Mouse (Mus musculus) limb, embryonic 14.5 days (tissue): ENCODE data around the gene Slc25a21. TPM values are rescaled to one million over a fixed set of nuclear protein-coding genes. Genes with fewer than 3 reads are reported as not detected.

ENCODE experiments used
- ATAC-seq: fragments of 200-750 bp; cut with Nextera tagmentation; 2 replicates; pipeline ENCODE4 v1.8.0; 2017; ENCODE audit warnings: low read depth, moderate number of reproducible peaks, moderate TSS enrichment; ENCODE audit not compliant: low FRiP score
- DNase-seq: peaks from one replicate; pipeline ENCODE4 v3.0.0-alpha.2; 2015; ENCODE audit warnings: low spot score
- H3K27ac ChIP-seq: fragments of 300-500 bp; sonication (generic); replicated peaks from 2 replicates; pipeline ENCODE4 v1.5.1; 2014; ENCODE audit warnings: low read depth, mild to moderate bottlenecking, low read length, moderate library complexity, mixed read lengths
- H3K27me3 ChIP-seq: fragments of 300-500 bp; sonication (generic); 2 replicates; pipeline ENCODE4 v1.6.1; 2014; ENCODE audit warnings: low read length, mixed read lengths; ENCODE audit not compliant: control insufficient read depth, insufficient read depth
- H3K36me3 ChIP-seq: fragments of 300-500 bp; sonication (generic); 2 replicates; pipeline ENCODE4 v1.6.1; 2014; ENCODE audit warnings: mild to moderate bottlenecking, low read length, moderate library complexity, mixed read lengths; ENCODE audit not compliant: control insufficient read depth, insufficient read depth
- H3K4me1 ChIP-seq: fragments of 300-500 bp; sonication (generic); 2 replicates; pipeline ENCODE4 v1.6.1; 2014; ENCODE audit warnings: antibody characterized with exemption, low read length, mixed read lengths; ENCODE audit not compliant: control insufficient read depth, insufficient read depth
- H3K4me2 ChIP-seq: fragments of 300-500 bp; sonication (generic); replicated peaks from 2 replicates; pipeline ENCODE4 v1.6.1; 2014; ENCODE audit warnings: low read depth, mild to moderate bottlenecking, low read length, moderate library complexity; ENCODE audit not compliant: severe bottlenecking
- H3K4me3 ChIP-seq: fragments of 300-500 bp; sonication (generic); replicated peaks from 2 replicates; pipeline ENCODE4 v1.5.1; 2014; ENCODE audit warnings: low read length
- H3K9ac ChIP-seq: fragments of 300-500 bp; sonication (generic); 2 replicates; pipeline ENCODE4 v1.6.1; 2014; ENCODE audit warnings: mild to moderate bottlenecking, low read depth, low read length, moderate library complexity; ENCODE audit not compliant: severe bottlenecking
- H3K9me3 ChIP-seq: fragments of 300-500 bp; sonication (generic); 2 replicates; pipeline ENCODE4 v1.6.1; 2016; ENCODE audit warnings: low read length; ENCODE audit not compliant: control insufficient read depth
- POLR2A ChIP-seq: fragments of 200-500 bp; IDR thresholded peaks from 2 replicates; pipeline ENCODE4 v1.8.0; 2012; ENCODE audit warnings: inconsistent platforms, mild to moderate bottlenecking, moderate library complexity, borderline replicate concordance; ENCODE audit not compliant: insufficient read depth, insufficient read length; ENCODE audit errors: extremely low read depth
- WGBS: fragments of 180-500 bp; shearing (Covaris S2); extraction: QIAGEN DNeasy Blood & Tissue Kit; methylation state at CpG from one replicate; pipeline ENCODE4 v1.1.7; 2014; 5-methylcytosine and 5-hydroxymethylcytosine counted together
- polyA plus RNA-seq, 2 experiments: library from polyadenylated mRNA; depleted of rRNA in 1 of 2; stranded (reverse) in 1 of 2; unstranded in 1 of 2; fragments of >200 nt; fragmentation: Nextera tagmentation in 1 of 2; extraction: Ambion mirVana in 1 of 2; gene quantifications; 2 replicates each; pipeline versions ENCODE4 v1.2.1 to v1.2.3; 2012 to 2014

Gene Slc25a21
- polyA plus RNA-seq, 2 experiments, result 0.24 to 0.45 TPM

DNA sequence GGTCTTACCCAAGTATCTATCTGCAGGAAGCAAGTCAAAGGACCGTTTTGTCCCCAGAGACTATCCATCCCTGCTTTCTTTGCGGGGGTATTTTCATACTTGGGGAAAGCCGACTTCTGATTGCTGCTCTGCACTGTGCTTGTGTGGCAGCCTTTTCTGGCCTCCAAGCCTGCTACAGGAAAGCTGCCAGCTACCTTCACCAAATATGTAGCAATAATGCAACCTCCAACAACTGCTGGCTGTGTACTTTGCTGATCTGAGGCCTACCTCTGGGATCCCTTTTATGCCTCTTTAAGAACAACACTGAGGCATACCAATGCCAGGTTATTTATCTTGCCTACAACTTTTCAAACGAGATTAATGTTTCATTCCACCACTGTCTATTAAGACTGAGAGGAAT lies 408.0 kb downstream of the Slc25a21 start:
- DNase-seq (no peak), ATAC-seq (no peak)
- H3K36me3 ChIP-seq, result no peaks in the 10 kb centered on the region
- no peak overlapping the region for H3K9ac ChIP-seq
- TF ChIP-seq POLR2A, result no peak
- 81% methylated on average over 4 of the region's 4 CpGs for WGBS
- no peaks in the 10 kb centered on the region for H3K4me1 ChIP-seq
- no peaks in the 10 kb centered on the region for H3K27me3 ChIP-seq
- H3K27ac ChIP-seq, result no peak overlapping the region
- H3K4me2 ChIP-seq, result no peak overlapping the region
- H3K4me3 ChIP-seq, result no peak overlapping the region
- no peaks in the 10 kb centered on the region for H3K9me3 ChIP-seq

DNA sequence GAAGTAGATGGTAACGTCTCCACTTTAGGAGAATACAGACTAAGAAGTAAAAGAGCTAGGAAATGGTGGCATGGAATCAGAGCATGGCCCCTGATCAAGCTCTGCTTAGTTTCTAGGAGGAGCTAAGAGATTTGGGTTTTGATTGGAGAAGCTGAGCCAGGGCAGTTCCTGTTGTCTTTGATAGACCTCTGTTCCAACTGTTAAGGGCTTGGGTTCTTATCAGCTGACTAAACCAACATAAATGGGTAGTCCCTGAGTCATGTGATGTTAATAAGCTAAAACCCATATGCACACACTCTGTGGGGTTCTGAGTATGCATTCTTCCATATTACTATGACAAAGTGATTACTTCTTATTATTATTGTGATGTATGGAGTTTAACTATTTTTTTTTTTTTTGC lies 412.0 kb downstream of the Slc25a21 start:
- 0 out of 2 replicates have a peak, but pooled peaks cover 3% of the 10 kb centered on the region for H3K4me1 ChIP-seq
- H3K36me3 ChIP-seq, result no peaks in the 10 kb centered on the region
- no peaks in the 10 kb centered on the region for H3K9me3 ChIP-seq
- ATAC-seq (no peak), DNase-seq (no peak)
- H3K4me3 ChIP-seq, result no peak overlapping the region
- no peak overlapping the region for H3K4me2 ChIP-seq
- no peak for TF ChIP-seq POLR2A
- 72% methylated on average over 1 of the region's 1 CpGs for WGBS
- H3K27ac ChIP-seq, result no peak overlapping the region
- no peaks in the 10 kb centered on the region for H3K27me3 ChIP-seq
- no peak overlapping the region for H3K9ac ChIP-seq

DNA sequence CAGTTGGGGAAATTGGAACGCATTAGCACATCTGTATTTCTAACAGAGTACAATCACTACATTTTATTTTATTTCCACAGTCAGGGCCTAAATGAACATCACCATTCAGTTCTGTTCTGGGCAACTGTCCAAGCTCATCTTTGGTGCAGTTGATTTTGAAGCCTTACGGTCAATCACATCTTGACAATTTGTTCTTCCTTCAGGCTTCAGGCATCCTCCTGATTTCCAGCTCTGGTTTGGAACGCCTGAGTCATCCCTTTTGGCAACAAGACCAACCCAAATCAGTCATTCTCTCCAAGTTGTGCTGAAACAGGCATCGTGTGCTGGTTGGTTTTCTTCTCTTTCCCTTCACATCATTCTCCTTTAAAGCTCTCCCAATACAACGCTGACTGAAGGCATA lies 416.1 kb downstream of the Slc25a21 start:
- ATAC-seq (peak; percentile 44; the same call in 1 of the 2 replicates), DNase-seq (peak; percentile 54)
- no peaks in the 10 kb centered on the region for H3K9me3 ChIP-seq
- H3K9ac ChIP-seq, result no peak overlapping the region
- 59% methylated on average over 5 of the region's 5 CpGs for whole genome bisulfite sequencing
- H3K36me3 ChIP-seq, result no peaks in the 10 kb centered on the region
- no peak overlapping the region for H3K27ac ChIP-seq
- no peak overlapping the region for H3K4me3 ChIP-seq
- 0 out of 2 replicates have a peak, but pooled peaks cover 3% of the 10 kb centered on the region for H3K4me1 ChIP-seq
- no peaks in the 10 kb centered on the region for H3K27me3 ChIP-seq
- TF ChIP-seq POLR2A, result no peak
- H3K4me2 ChIP-seq, result no peak overlapping the region

DNA sequence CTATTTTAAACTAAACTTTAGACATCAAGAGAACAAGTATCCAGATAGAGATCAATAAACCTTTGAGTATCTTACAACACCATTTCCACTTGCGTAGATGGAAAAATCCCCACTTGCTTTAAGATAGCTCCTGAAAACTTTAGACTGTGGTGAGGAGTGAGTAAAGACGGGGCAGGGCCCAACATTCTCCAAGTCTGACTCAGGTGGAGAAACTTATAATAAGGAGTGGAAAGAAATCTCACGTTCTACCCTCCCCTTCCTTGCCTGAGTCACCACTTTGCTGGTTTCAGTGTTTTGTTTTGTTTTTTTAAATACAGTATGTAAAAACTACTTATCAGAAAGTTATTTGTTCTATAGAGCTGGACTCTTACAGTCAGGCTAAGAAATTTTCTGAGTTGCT lies 417.7 kb downstream of the Slc25a21 start:
- no peak overlapping the region for H3K27ac ChIP-seq
- H3K27me3 ChIP-seq, result no peaks in the 10 kb centered on the region
- no peak for ATAC-seq
- no peak overlapping the region for H3K4me2 ChIP-seq
- DNase-seq, result no peak
- H3K4me1 ChIP-seq, result 0 out of 2 replicates have a peak, but pooled peaks cover 3% of the 10 kb centered on the region
- H3K36me3 ChIP-seq, result no peaks in the 10 kb centered on the region
- WGBS, result 84% methylated on average over 3 of the region's 3 CpGs
- no peaks in the 10 kb centered on the region for H3K9me3 ChIP-seq
- no peak overlapping the region for H3K4me3 ChIP-seq
- TF ChIP-seq POLR2A, result no peak
- H3K9ac ChIP-seq, result no peak overlapping the region

DNA sequence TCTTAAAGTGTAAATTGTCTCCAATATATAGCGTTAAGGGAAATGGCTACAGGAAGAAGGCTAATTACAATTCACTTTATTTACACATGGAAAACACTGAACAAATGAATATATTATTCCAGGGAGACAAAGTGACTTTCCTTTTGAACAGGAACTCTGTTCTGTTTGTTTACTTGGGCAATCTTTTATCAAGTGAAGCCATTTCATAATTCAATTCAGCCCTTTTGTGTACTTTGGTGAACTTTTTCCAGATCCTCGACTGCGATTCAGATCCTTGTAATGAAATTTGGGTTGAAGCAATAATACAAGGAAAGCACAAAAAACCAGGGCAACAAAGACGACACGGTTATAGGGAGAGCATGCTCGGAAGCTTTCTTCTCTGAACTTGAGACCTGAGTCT lies 423.3 kb downstream of the Slc25a21 start:
- Histone ChIP-seq H3K4me3 (no peak overlapping the region), H3K27me3 (no peaks in the 10 kb centered on the region), H3K27ac (no peak overlapping the region), H3K4me2 (no peak overlapping the region), H3K9ac (no peak overlapping the region), H3K36me3 (no peaks in the 10 kb centered on the region), H3K9me3 (no peaks in the 10 kb centered on the region), H3K4me1 (no peaks in the 10 kb centered on the region)
- DNase-seq (no peak), ATAC-seq (no peak)
- TF ChIP-seq POLR2A, result no peak
- WGBS, result 63% methylated on average over 6 of the region's 6 CpGs

DNA sequence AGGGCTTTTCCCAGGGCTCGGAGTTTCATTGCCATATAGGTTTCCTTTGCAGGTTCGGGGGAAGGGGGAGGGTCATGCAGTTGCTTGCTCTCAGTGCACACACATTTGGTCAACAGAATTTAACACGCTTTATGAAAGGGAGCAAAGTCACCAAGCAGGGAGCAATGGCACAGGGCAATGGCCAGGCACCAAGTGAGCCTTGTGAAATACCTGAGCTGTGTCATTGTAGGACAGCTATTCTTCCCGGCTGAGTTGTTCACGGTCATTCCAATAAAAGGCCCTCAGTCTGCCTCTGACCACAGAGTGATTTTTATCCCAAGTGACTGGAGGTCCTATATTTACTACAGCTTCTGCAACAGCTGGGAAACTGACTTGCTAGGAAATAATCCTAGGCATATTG lies 427.9 kb downstream of the Slc25a21 start:
- WGBS, result 72% methylated on average over 5 of the region's 5 CpGs
- ATAC-seq (no peak), DNase-seq (no peak)
- Histone ChIP-seq H3K9ac (no peak overlapping the region), H3K4me1 (0 out of 2 replicates have a peak, but pooled peaks cover 2% of the 10 kb centered on the region), H3K9me3 (no peaks in the 10 kb centered on the region), H3K36me3 (no peaks in the 10 kb centered on the region), H3K27ac (no peak overlapping the region), H3K4me2 (no peak overlapping the region), H3K4me3 (no peak overlapping the region), H3K27me3 (no peaks in the 10 kb centered on the region)
- TF ChIP-seq POLR2A, result no peak
